Mouse (Mus musculus): ENCODE results near the gene Aup1. TPM values are rescaled to one million over a fixed set of nuclear protein-coding genes. Genes with fewer than 3 reads are reported as not detected.
A peak's percentile ranks its signal among the peaks of the same experiment; 100 is the strongest.

Gene Aup1
- polyA plus RNA-seq (2014; fragmentation: Nextera tagmentation; extraction: Ambion mirVana), result 122 and 123 TPM in 2 replicates

- Histone ChIP-seq H3K9ac (replicated peaks; ENCODE audit: low read depth, low read length) (peak within 1 kb of the TSS; percentile 74), H3K27ac (ENCODE audit: low read depth, low read length) (peak within 1 kb of the TSS; percentile 85), H3K4me3 (ENCODE audit: low read depth, low read length) (peak within 1 kb of the TSS; percentile 77), H3K27me3 (ENCODE audit: control insufficient read depth, insufficient read depth, low read length) (no peaks in the 10 kb centered on the region), H3K9me3 (ENCODE audit: control insufficient read depth, low read length) (no peaks in the 10 kb centered on the region), H3K36me3 (ENCODE audit: control insufficient read depth, insufficient read depth, low read length) (peaks cover 18% of the 10 kb centered on the region), H3K4me1 (ENCODE audit: control insufficient read depth, insufficient read depth, low read length) (peaks cover 24% of the 10 kb centered on the region), H3K4me2 (ENCODE audit: low read depth, low read length) (peak within 1 kb of the TSS; percentile 95)
- ATAC-seq (ENCODE audit: low read depth), result peak; percentile 97
- WGBS, result under 1% methylated on average over 64 of the region's 64 CpGs
These were observed at the start of gene Aup1 for GRCm38 (mm10) chr6:83054074-83054851. TSS of gene Aup1 (plus strand) at chr6:83054521.

- Histone ChIP-seq H3K4me1 (ENCODE audit: control insufficient read depth, insufficient read depth, low read length) (no peaks in the 10 kb centered on the region), H3K36me3 (ENCODE audit: control insufficient read depth, insufficient read depth, low read length) (no peaks in the 10 kb centered on the region), H3K4me2 (ENCODE audit: low read depth, low read length) (no peak overlapping the region), H3K9ac (replicated peaks; ENCODE audit: low read depth, low read length) (no peak overlapping the region), H3K9me3 (ENCODE audit: control insufficient read depth, low read length) (no peaks in the 10 kb centered on the region), H3K27me3 (ENCODE audit: control insufficient read depth, insufficient read depth, low read length) (no peaks in the 10 kb centered on the region), H3K27ac (ENCODE audit: low read depth, low read length) (no peak overlapping the region), H3K4me3 (ENCODE audit: low read depth, low read length) (no peak overlapping the region)
- ATAC-seq (ENCODE audit: low read depth), result no peak
- 72% methylated on average over 7 of the region's 7 CpGs for WGBS
These were observed 49.4 kb upstream of the Aup1 start for GRCm38 (mm10) chr6:83004872-83005271.

DNA sequence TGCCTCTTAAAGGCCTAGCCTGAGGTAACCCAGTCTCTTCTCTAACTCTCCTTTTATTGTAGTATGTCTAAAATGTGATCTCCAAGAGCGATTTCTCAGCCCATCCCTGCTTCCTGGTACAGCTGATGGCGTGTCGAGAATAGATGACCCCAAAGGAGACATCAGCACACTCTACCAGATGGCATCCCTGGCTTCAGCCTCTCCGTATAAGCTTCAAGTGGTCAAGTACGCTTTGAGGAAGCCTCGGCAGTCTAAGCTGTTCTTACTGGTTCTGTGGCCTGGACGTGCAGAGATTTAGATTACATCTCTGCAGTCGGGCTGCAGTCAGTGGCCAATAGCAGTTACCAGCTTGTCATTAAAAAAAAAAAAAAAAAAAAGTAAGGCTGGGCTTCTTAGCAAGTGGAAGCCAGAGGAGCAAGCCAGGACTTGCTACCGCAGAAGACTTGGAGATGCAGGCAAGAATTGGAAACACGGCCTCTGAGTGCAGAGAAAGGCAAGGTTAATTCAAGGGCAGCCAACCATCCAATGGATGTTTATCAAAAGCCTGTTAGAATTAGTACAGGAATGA, 48.8 kb upstream of the Aup1 start:
- H3K36me3 ChIP-seq (ENCODE audit: control insufficient read depth, insufficient read depth, low read length), result no peaks in the 10 kb centered on the region
- 85% methylated on average over 10 of the region's 10 CpGs for WGBS
- no peaks in the 10 kb centered on the region for H3K9me3 ChIP-seq (ENCODE audit: control insufficient read depth, low read length)
- H3K27ac ChIP-seq (ENCODE audit: low read depth, low read length), result no peak overlapping the region
- no peak overlapping the region for H3K4me2 ChIP-seq (ENCODE audit: low read depth, low read length)
- H3K4me1 ChIP-seq (ENCODE audit: control insufficient read depth, insufficient read depth, low read length), result no peaks in the 10 kb centered on the region
- no peak overlapping the region for H3K4me3 ChIP-seq (ENCODE audit: low read depth, low read length)
- no peak for ATAC-seq (ENCODE audit: low read depth)
- H3K9ac ChIP-seq (replicated peaks; ENCODE audit: low read depth, low read length), result no peak overlapping the region
- H3K27me3 ChIP-seq (ENCODE audit: control insufficient read depth, insufficient read depth, low read length), result no peaks in the 10 kb centered on the region

DNA sequence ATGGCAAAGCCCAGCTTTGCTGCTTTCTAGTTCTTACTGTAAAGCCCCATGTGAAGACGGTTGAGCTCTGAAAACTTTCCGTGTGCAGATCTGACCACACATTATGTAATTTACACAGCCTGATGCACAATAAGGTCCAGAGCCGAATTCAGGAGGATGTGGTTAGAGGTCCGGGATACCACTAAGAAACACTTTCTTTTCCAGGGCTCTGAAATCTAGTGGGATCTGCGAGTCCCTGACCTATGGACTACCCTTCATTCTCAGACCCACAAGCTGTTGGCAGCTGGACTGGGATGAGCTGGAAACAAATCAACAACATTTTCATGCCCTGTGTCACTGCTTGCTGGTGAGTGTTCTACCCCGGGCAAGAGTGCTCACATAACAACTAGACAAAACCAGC, 48.2 kb upstream of the Aup1 start:
- no peaks in the 10 kb centered on the region for H3K9me3 ChIP-seq (ENCODE audit: control insufficient read depth, low read length)
- no peak overlapping the region for H3K27ac ChIP-seq (ENCODE audit: low read depth, low read length)
- no peaks in the 10 kb centered on the region for H3K4me1 ChIP-seq (ENCODE audit: control insufficient read depth, insufficient read depth, low read length)
- no peak overlapping the region for H3K4me3 ChIP-seq (ENCODE audit: low read depth, low read length)
- H3K27me3 ChIP-seq (ENCODE audit: control insufficient read depth, insufficient read depth, low read length), result no peaks in the 10 kb centered on the region
- WGBS, result 88% methylated on average over 6 of the region's 6 CpGs
- H3K36me3 ChIP-seq (ENCODE audit: control insufficient read depth, insufficient read depth, low read length), result no peaks in the 10 kb centered on the region
- no peak for ATAC-seq (ENCODE audit: low read depth)
- no peak overlapping the region for H3K4me2 ChIP-seq (ENCODE audit: low read depth, low read length)
- H3K9ac ChIP-seq (replicated peaks; ENCODE audit: low read depth, low read length), result no peak overlapping the region

DNA sequence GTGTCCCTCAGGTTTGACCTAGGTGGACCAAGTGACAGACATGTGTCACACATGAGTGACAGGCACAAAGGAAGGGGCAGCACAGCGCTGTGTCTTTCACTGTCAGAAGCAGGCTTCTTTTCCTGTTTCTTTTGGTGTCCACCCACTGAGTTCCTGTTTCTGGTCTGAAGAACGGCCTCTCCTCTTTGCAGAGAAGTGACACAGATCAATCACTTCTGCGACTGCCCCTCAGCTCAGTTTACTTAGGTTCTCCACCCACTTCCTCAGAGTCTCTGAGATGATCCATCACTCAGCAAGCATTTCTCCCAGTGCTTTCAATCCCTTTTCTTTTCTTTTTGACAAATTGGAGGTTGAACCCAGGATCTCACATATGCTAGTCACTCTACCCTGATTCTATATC, 45.7 kb upstream of the Aup1 start:
- Histone ChIP-seq H3K4me2 (ENCODE audit: low read depth, low read length) (no peak overlapping the region), H3K27ac (ENCODE audit: low read depth, low read length) (no peak overlapping the region), H3K36me3 (ENCODE audit: control insufficient read depth, insufficient read depth, low read length) (no peaks in the 10 kb centered on the region), H3K9me3 (ENCODE audit: control insufficient read depth, low read length) (no peaks in the 10 kb centered on the region), H3K9ac (replicated peaks; ENCODE audit: low read depth, low read length) (no peak overlapping the region), H3K4me1 (ENCODE audit: control insufficient read depth, insufficient read depth, low read length) (no peaks in the 10 kb centered on the region), H3K4me3 (ENCODE audit: low read depth, low read length) (no peak overlapping the region), H3K27me3 (ENCODE audit: control insufficient read depth, insufficient read depth, low read length) (no peaks in the 10 kb centered on the region)
- WGBS, result 49% methylated on average over 3 of the region's 3 CpGs
- no peak for ATAC-seq (ENCODE audit: low read depth)

DNA sequence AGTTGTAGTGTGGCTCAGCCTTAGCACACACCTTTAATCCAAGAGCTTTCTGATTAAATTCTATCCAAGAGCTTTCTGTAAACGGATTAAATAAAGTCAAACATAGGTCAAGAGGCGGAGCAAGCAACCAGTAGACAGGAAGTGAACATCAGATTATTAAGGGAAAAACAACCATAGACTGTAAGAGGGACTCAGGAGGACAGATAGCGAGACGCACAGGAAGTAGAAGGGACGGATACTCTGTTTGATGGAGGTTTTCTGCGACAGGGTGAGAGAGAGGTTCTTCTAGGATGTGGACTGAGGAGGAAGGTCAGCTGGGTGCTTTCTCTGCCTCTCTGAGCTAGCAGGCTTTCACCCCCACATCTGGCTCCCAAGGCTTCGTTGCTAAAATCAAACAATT, 44.3 kb upstream of the Aup1 start:
- Histone ChIP-seq H3K4me3 (ENCODE audit: low read depth, low read length) (no peak overlapping the region), H3K27ac (ENCODE audit: low read depth, low read length) (no peak overlapping the region), H3K27me3 (ENCODE audit: control insufficient read depth, insufficient read depth, low read length) (no peaks in the 10 kb centered on the region), H3K36me3 (ENCODE audit: control insufficient read depth, insufficient read depth, low read length) (no peaks in the 10 kb centered on the region), H3K4me2 (ENCODE audit: low read depth, low read length) (no peak overlapping the region), H3K4me1 (ENCODE audit: control insufficient read depth, insufficient read depth, low read length) (no peaks in the 10 kb centered on the region), H3K9ac (replicated peaks; ENCODE audit: low read depth, low read length) (no peak overlapping the region), H3K9me3 (ENCODE audit: control insufficient read depth, low read length) (no peaks in the 10 kb centered on the region)
- WGBS, result 80% methylated on average over 7 of the region's 7 CpGs
- ATAC-seq (ENCODE audit: low read depth), result no peak

- H3K27ac ChIP-seq (ENCODE audit: low read depth, low read length), result no peak overlapping the region
- no peaks in the 10 kb centered on the region for H3K27me3 ChIP-seq (ENCODE audit: control insufficient read depth, insufficient read depth, low read length)
- no peak overlapping the region for H3K4me3 ChIP-seq (ENCODE audit: low read depth, low read length)
- no peaks in the 10 kb centered on the region for H3K9me3 ChIP-seq (ENCODE audit: control insufficient read depth, low read length)
- ATAC-seq (ENCODE audit: low read depth), result no peak
- no peaks in the 10 kb centered on the region for H3K36me3 ChIP-seq (ENCODE audit: control insufficient read depth, insufficient read depth, low read length)
- 85% methylated on average over 7 of the region's 7 CpGs for WGBS
- no peaks in the 10 kb centered on the region for H3K4me1 ChIP-seq (ENCODE audit: control insufficient read depth, insufficient read depth, low read length)
- no peak overlapping the region for H3K9ac ChIP-seq (replicated peaks; ENCODE audit: low read depth, low read length)
- H3K4me2 ChIP-seq (ENCODE audit: low read depth, low read length), result no peak overlapping the region
These were observed 43.1 kb upstream of the Aup1 start for GRCm38 (mm10) chr6:83011255-83011654.

- no peak overlapping the region for H3K9ac ChIP-seq (replicated peaks; ENCODE audit: low read depth, low read length)
- no peak overlapping the region for H3K4me3 ChIP-seq (ENCODE audit: low read depth, low read length)
- no peaks in the 10 kb centered on the region for H3K36me3 ChIP-seq (ENCODE audit: control insufficient read depth, insufficient read depth, low read length)
- 78% methylated on average over 6 of the region's 6 CpGs for WGBS
- H3K27ac ChIP-seq (ENCODE audit: low read depth, low read length), result no peak overlapping the region
- H3K4me2 ChIP-seq (ENCODE audit: low read depth, low read length), result no peak overlapping the region
- no peak for ATAC-seq (ENCODE audit: low read depth)
- H3K4me1 ChIP-seq (ENCODE audit: control insufficient read depth, insufficient read depth, low read length), result no peaks in the 10 kb centered on the region
- no peaks in the 10 kb centered on the region for H3K9me3 ChIP-seq (ENCODE audit: control insufficient read depth, low read length)
- H3K27me3 ChIP-seq (ENCODE audit: control insufficient read depth, insufficient read depth, low read length), result no peaks in the 10 kb centered on the region
These were observed 42.6 kb upstream of the Aup1 start for GRCm38 (mm10) chr6:83011756-83012155.

DNA sequence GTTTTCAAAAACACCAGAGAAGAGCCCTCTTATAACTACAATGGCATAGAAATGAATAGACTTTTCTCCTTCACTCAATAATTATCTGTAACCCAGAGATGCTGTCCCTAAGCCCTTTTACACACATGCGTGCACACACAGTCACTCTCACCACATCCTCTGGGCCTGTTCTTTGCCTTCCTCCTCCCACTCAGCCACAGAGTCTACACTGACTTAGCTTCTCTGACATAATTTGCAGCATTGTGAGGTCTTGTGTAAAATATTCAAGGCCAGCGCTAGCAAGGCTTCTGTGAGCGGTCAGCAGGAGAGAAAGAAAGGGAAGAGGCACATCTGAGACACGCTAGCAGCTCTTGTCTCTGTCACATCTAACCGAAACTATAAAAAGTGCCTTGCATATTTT, 40.9 kb upstream of the Aup1 start:
- H3K4me2 ChIP-seq (ENCODE audit: low read depth, low read length), result no peak overlapping the region
- H3K4me3 ChIP-seq (ENCODE audit: low read depth, low read length), result no peak overlapping the region
- no peak for ATAC-seq (ENCODE audit: low read depth)
- H3K36me3 ChIP-seq (ENCODE audit: control insufficient read depth, insufficient read depth, low read length), result no peaks in the 10 kb centered on the region
- no peak overlapping the region for H3K9ac ChIP-seq (replicated peaks; ENCODE audit: low read depth, low read length)
- no peaks in the 10 kb centered on the region for H3K4me1 ChIP-seq (ENCODE audit: control insufficient read depth, insufficient read depth, low read length)
- no peak overlapping the region for H3K27ac ChIP-seq (ENCODE audit: low read depth, low read length)
- WGBS, result 80% methylated on average over 5 of the region's 5 CpGs
- no peaks in the 10 kb centered on the region for H3K9me3 ChIP-seq (ENCODE audit: control insufficient read depth, low read length)
- H3K27me3 ChIP-seq (ENCODE audit: control insufficient read depth, insufficient read depth, low read length), result no peaks in the 10 kb centered on the region

Measured in neural tube, embryonic 14.5 days (tissue).